Mouse (Mus musculus) lung, postnatal 25 days (tissue): ENCODE measurements around the gene Tmem259.

Experiments
- DNase-seq: peaks from one replicate; pipeline ENCODE4 v3.0.0; 2022; ENCODE audit warnings: low spot score

Gene Tmem259

GRCm38 (mm10) chr10:79984195-79984816 is at the start of gene Tmem259:
Gene Tmem259, minus strand, starts transcription at chr10:79984330.
- peak; percentile 90 for DNase-seq

DNA sequence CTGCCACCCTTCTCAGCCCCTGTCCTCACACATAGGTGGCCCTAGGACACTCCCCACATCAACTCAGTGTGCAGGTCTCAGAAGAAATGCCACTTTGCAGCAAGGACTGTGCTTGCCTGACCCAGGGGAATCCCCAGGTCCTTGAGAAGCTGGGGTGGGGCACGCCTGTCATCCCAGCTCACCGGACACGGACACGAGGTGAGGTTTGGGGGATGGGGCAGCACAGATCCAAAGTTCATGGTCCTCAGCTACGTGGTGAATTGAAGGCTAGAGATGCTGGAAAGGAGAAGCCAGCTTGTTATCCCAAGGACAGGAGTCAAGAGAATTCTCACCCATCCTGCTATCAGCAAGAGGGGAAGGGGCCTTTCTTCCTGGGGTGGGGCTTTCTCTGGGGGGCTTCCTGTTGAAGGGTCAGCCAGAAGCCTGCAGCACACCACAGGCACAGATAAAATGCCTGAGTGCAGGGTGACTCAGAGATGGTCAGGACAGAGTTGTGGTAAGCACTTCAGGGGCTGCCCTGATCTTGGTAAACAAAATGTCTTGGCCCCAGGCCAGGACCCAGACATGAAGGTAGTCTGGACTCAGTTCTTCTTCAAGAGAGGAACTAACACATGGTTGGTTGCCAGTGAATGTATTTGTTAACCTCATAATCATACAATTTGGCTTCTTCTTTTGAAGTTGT is 48.8 kb upstream of the Tmem259 start:
- peak; percentile 85 for DNase-seq

DNA sequence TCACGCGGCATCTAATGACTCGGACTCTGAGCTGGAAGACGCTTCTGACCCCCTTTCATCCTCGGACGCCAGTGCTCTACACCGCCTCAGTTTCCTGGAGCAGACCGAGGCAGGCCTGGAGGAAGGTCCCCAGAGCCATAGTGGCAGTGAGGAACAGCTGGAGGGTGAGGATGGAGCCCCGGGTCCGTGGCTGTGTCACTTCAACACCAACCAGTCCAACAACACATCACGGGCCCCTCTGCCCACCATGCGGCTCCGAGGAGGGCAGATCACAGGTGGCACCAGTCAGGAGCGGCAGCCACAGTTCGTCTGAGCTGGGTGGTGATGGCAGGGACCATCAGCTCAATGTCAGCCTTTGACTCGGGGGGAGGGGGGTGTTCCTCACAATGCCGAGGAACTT is 46.6 kb upstream of the Tmem259 start:
- DNase-seq = no peak

DNA sequence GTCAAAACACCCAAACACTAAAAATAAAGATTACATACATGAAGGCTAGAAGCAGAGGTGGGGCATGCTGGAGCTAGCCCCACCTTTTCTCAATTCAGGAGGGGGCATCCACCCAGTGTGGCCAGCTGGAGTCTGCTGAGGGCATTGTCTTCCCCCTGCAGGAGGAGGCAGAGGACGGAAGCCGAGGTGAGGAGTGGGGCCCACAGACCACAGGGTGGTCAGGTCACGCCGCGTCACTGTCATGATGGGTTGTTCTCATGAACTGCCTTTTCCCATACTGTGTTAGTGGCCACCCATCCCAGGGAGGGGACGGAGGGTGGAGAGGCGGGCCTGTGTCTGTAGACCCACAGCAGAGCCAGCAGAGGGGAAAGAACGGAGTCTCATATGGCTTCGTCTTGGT is 46.1 kb upstream of the Tmem259 start:
- no peak for DNase-seq

DNA sequence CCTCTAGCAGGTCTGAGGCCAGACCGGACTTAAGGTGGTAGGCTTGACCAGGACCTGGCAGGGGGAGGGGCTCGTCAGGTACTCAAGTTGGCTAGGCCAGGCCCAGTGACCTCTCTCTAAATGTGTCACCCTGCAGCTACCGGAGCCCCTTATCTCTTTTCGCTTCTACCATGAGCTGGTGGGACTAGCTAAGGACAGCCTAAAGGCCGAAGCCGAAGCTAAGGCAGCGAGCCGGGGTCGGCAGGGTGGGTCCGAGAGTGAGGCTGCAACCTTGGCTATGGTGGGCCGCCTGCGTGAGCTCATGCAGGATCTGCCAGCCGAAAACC is 44.4 kb upstream of the Tmem259 start:
- DNase-seq = no peak

DNA sequence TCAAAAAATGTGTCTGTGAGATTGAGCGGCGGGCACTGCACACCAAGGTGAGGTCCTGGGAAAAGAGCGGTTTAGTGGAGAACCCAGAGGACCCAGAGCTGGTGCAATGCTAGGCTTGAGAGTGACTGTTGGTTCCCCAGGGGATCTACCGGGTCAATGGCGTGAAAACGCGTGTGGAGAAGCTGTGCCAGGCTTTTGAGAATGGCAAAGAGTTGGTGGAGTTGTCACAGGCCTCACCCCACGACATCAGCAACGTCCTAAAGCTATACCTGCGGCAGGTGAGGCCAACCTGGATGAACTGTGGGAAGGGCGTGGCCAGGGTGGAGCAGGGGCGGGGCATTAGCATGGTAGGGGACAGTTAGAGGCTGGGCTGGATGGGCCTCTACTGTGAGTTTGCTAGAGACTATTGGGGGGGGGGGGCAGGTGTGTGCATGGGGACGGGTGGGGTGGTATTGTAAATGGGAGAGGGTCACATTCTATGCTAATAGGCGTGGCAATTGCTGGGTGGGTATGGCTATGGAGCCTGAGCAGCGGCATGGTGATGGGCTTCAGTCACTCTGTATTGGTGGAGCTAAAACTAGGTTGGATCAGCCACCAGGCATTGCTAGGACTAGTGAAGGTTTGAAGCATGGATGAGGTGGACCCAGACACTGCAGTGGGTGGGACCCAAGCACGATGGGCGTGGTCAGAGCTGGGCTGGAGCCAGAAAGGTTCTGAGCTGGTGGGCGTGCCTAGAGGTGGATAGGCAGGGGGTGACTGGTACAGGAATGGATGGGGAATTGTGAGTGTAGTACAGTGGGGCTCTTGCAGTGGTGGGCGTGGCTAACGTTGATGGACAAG is 43.8 kb upstream of the Tmem259 start:
- DNase-seq = no peak

GRCm38 (mm10) chr10:80025889-80026288 is 41.8 kb upstream of the Tmem259 start:
- DNase-seq = no peak

- DNase-seq = no peak
Measured at GRCm38 (mm10) chr10:80025463-80025862, 41.3 kb upstream of the Tmem259 start.

DNA sequence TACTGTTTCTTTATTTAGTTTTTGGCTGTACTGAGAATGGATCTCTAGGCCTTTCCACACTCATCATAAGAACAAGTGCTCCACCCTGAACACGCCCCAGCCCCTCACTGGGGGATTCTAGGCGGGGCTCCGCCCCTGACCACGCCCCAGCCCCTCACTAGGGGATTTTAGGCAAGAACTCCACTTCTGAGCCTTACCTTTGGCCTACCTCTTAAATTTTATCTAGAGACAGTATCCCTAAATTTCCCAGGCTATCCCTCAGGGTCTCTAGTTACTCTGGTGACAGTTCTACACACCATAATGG is 40.9 kb upstream of the Tmem259 start:
- no peak for DNase-seq

DNA sequence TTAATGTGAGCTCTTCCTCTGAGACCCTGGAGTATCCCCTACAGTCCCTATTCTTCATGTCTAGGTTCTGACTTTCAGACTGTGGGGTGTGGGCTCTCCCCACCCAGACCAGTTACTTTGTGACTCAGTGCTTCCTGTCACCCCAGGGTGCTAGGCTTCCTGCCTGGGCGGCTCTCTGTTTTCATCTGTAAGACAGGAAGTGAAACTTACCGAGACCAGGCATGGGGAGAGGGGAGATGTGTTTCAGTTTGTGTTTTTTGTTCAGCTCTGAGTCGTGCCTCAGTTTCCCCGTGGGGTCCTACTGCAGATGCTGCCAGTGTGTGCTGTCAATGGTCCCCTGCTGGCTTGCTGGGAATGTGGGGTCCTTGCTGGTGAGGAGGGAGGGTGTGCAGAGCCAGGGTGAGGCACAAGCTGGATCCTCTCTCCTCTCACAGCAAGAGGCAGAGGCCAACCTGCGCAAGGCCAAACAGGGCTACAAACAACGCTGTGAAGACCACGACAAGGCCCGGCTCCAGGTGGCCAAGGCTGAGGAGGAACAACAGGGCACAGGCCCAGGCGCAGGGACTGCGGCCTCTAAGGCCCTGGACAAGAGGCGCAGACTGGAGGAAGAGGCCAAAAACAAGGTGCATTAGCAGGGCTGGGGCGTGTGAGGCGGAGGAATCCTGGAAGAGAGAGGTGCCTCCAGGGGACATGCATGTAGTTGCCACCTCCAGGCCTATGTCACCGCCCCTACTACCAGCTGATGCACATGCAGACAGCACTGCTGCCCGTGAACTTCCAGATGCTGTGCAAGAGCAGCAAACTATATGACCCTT is 40.3 kb upstream of the Tmem259 start:
- peak; percentile 70 for DNase-seq

GRCm38 (mm10) chr10:80023758-80024157 is 39.6 kb upstream of the Tmem259 start:
- no peak for DNase-seq

- no peak for DNase-seq
Measured at GRCm38 (mm10) chr10:80022806-80023205, 38.7 kb upstream of the Tmem259 start.

- no peak for DNase-seq
Measured at GRCm38 (mm10) chr10:80022164-80022563, 38.0 kb upstream of the Tmem259 start.

- DNase-seq = no peak
Measured at GRCm38 (mm10) chr10:80021320-80021641, 37.2 kb upstream of the Tmem259 start.

GRCm38 (mm10) chr10:80020603-80021319 is 36.6 kb upstream of the Tmem259 start:
- no peak for DNase-seq

DNA sequence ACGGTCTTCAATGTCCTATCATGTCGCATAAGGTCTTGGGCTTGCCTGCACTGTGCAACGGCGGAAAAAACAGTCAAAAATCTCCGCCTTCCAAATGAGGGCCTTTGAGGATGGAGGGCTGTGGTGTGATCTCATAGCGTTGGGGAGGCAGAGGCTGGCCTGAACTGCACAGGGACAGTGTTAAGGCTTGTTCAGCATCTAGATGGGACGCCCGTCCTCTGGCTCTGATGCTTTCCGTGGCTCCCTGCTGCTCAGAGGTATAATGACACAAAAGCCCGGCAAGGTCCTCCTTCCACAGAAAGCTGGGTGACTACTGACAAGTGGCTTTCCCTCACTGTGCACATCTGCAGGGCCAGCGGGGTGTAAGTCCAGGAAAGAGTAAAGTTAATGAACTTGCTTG is 36.1 kb upstream of the Tmem259 start:
- no peak for DNase-seq

GRCm38 (mm10) chr10:80019471-80020131 is 35.5 kb upstream of the Tmem259 start:
- no peak for DNase-seq

- peak; percentile 75 for DNase-seq
Measured at GRCm38 (mm10) chr10:80018739-80019297, 34.7 kb upstream of the Tmem259 start.

DNA sequence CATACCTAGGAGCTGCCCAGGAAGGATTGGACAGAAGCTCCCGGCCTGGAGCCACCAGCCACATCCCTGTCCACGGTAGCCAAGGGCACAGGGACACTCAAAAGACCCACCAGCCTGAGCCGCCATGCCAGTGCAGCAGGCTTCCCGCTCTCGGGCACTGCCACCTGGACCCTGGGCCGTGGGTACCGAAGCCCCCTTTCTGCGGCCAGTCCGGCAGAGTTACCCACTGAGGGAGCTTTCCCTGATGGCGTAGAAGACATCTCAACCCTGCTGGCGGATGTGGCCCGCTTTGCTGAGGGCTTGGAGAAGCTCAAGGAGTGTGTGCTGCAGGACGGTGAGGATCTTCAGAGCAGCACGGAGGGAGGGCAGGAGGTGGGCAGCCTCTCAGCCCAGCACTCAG is 33.6 kb upstream of the Tmem259 start:
- DNase-seq = no peak

DNA sequence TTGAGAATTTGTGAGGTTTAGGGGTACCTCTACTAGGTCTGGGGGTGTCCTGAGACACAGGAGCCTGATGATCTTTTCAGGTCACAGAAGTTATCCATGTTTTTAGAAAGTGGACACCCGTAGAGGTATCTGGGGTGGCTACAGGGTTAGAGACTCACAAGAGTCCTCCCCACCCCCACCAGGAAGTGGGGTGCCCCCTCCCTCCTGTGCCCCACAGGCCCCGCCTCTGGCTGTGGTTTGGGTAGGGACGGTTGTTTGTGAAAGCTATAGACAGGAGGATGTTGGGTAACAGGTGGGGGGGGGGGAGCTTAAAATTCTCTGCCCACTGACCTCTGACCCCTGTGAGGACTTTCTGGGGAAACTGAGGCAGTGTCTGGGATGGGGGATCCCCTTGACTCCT is 33.2 kb upstream of the Tmem259 start:
- peak; percentile 87 for DNase-seq

- DNase-seq = no peak
Measured at GRCm38 (mm10) chr10:80016931-80017330, 32.8 kb upstream of the Tmem259 start.
